Mouse (Mus musculus): ENCODE results near the gene AF366264.
"Not testable (repeated sequence)": the region's sequence is repeated elsewhere in the genome, so short reads cannot be mapped to it uniquely, and the experiment has no call there.

AF366264 gene

DNA sequence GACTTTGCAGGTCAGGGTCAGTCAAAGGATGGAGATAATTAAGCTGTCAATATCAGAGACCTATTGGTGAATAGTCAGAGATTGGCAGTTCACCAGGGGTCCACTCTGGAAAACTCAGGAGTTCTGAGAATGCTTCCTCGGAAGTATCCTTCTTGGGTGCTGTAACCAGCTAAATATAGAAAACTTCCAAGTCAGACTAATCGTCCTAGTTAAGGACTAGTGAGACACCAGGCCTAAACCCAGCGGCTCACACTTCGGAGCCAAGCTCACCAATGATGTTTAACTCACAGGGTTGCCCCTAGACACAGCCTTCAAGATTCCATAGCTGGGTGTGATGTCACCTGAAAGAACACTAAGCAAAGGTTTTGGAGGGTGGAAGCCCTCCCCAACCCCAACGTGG, at the start of gene AF366264:
Gene AF366264 (minus strand): TSS at position 101 of the 400 bp plus-strand sequence.
- POLR2A ChIA-PET, CTCF ChIA-PET: not testable (repeated sequence)

DNA sequence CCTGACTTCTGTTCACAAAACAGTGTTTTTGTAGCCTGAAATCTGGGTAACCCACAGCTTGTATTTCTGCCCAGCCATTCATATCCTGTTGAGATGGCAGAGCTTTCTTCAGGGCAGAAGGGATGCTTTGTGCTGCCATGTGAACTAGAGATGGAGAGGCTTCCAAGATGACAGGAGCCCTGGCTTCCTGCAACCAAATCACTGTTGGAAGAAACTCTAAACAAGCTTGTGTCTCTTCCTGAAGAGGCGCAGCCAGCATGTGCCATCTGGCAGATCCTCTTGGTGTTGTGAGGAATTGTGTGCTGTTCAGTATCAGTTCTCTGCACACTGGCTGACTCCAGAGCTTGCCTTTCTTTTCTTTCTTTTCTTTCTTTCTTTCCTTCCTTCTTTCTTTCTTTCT, 5.1 kb upstream of the AF366264 start:
- POLR2A ChIA-PET, CTCF ChIA-PET: not testable (repeated sequence)

DNA sequence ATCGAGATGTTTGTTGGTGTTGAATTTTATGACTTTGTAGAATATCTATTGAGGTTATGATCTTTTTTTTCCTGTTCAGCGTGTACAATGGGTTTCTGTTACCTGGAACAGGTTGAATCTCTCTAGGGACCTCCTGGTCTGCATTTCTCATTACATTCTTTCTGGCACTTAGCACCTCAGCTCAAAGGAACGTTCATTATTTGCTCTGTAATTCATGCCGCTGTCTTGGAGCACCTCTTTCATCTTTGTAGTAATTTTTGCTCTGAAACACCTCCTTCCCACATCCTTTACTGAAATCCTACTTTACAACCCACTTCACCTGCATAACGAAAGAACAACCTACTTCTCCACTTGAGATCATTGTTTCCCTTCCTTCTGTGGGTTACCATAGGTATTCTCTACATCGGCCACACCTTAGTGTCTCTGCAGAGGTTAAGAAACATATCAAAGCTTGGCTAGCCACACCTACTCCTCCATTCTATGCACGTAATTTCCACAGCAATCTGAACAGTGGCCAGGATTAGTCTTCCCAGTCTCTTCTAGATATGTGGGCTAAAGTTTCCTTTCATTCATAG, 9.5 kb downstream of the AF366264 start:
- ChIA-PET POLR2A (interaction anchor here in 1 of 4 experiments (0.6 kb wide), 1 partner anchor 445 kb away, joined by 3 read pairs; no protein-coding TSS in a partner anchor), CTCF (no interaction called here)

DNA sequence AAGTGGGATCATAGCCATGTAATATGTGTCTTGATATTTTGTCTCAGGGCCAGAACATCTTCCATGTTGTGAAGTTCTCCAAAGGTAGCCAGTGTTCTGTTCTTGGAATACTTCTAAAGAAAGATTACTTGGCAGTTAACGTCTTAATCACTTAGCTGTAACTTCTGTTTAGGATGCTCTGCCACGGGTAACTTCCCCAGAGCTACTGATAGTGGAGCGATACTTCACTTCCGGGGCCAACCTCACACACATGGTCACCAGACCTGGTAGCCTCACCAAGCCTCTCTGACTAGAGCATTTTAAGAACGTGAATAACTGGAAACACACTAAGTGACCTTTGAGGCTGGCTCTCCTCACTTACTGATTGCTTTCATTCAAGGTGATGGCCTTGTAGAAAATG, 38.6 kb downstream of the AF366264 start:
- ChIA-PET POLR2A (interaction anchor here in 2 of 4 experiments (1.0 to 2.4 kb wide), 2 partner anchors 14 to 15 kb away, joined by 4 to 7 read pairs; partner anchors contain the start of gene Upf3a (in 1 of the 2)), CTCF (no interaction called here)

DNA sequence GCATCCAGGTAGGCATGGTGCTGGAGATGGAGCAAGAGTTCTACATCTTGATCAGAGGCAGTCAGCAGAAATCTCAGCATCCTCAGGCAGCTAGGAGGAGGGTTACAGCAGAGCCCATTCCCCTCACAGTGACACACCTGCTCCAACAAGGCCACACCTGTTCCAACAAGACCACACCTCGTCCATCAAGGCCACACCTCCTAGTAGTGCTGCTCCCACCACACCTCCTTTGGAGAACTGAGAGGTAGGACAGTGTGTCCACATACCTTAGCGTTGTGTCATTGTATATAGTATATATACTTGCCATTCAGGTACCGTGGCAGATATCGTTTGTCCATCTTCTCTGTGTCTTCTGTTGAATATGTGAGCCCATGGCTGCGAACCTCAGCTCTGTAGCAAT, 40.5 kb downstream of the AF366264 start:
- CTCF ChIA-PET: interaction anchor here in 2 of 4 experiments (0.7 to 2.1 kb wide), 2 partner anchors 11 to 823 kb away, joined by 4 to 7 read pairs; partner anchors contain the start of gene Upf3a (in 1 of the 2)

DNA sequence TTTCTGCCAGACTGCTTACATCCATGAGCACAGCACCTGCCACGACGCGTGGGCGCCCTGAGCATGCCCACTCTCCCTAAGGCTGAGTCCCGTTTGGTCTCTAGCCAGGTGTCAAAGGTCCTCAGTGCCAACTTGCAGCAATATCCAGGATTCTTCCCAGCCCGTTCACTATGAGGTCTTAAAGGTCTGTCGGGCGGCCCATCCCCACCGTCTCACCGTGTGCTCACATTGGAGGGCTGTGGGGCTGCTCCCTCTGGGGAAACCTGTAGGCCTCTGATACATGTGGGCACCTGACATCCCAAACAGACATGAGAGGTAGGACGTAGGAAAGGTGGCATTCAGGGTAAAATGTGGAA, 44.5 kb downstream of the AF366264 start:
- ChIA-PET CTCF (interaction anchor here in 1 of 4 experiments (0.6 to 1.4 kb wide), 2 partner anchors 8 to 232 kb away, joined by 3 to 4 read pairs; no protein-coding TSS in a partner anchor), POLR2A (interaction anchor here in 2 of 4 experiments (0.7 to 1.2 kb wide), 2 partner anchors 9 to 243 kb away, joined by 3 read pairs; no protein-coding TSS in a partner anchor)

More for the DNA sequence above, 40.5 kb downstream of the AF366264 start:
- POLR2A ChIA-PET: interaction anchor here in 1 of 4 experiments (1.1 to 2.8 kb wide), 2 partner anchors 12 to 61 kb away, joined by 3 to 17 read pairs; partner anchors contain the start of gene Upf3a

DNA sequence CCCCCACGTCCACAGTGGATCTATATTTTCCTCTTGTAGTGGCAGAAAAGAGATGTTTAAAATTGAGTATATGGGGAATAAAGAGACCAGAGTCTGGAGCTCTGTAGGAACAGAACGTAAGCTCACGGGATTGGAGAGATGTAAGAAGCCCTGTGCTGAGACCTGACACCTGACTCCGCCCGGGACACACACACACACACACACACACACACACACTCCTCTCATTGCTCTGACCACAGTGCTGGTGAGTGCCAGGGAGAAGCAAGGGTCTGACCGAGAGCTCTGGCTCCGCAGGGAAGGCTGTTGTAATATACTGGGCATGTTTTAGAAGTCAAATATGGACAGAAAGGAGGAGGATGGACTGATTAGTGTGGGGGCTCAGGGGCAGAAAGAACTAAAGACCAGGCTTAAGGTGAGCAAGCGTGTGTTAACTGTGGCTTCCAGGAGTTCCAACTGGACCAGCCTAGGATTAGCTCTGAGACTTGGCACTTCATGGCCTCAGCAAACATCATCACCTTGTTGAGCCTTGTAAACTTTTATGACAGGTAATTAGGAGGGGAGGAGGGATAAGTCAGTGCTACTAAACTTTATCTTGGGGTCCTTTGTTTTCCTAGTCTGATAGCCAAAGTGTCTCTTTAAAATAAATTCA, 45.0 kb downstream of the AF366264 start:
- ChIA-PET POLR2A (interaction anchor here in 3 of 4 experiments (0.9 to 1.4 kb wide), 3 partner anchors 9 to 14 kb away, joined by 3 read pairs; no protein-coding TSS in a partner anchor), CTCF (interaction anchor here in 1 of 4 experiments (0.6 to 1.4 kb wide), 2 partner anchors 7 to 231 kb away, joined by 3 to 4 read pairs; no protein-coding TSS in a partner anchor)

DNA sequence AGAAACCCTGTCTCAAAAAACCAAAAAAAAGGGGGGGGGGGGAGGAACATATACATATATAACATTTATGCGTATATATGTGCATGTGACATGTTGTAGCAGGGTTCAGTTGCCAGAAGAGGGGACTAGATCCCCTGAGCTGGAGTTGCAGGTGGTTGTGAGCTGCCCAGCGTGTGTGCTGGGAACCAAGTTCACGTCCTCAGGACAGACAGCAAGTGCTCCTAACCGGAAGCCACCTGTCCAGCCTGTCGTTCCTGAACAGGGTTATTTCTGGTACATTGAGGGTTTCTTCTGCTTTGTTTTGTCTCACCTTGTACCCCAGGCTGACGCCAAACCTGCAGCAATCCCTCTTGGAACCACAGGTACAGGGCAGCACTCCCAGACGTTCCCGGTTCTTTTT, 48.6 kb downstream of the AF366264 start:
- POLR2A ChIA-PET: interaction anchor here in 1 of 4 experiments (0.6 to 1.7 kb wide), 2 partner anchors 28 to 219 kb away, joined by 5 to 12 read pairs; no protein-coding TSS in a partner anchor
- CTCF ChIA-PET: interaction anchor here in 2 of 4 experiments (0.6 to 1.6 kb wide), 4 partner anchors 21 to 809 kb away, joined by 3 to 6 read pairs (median 4); no protein-coding TSS in a partner anchor

DNA sequence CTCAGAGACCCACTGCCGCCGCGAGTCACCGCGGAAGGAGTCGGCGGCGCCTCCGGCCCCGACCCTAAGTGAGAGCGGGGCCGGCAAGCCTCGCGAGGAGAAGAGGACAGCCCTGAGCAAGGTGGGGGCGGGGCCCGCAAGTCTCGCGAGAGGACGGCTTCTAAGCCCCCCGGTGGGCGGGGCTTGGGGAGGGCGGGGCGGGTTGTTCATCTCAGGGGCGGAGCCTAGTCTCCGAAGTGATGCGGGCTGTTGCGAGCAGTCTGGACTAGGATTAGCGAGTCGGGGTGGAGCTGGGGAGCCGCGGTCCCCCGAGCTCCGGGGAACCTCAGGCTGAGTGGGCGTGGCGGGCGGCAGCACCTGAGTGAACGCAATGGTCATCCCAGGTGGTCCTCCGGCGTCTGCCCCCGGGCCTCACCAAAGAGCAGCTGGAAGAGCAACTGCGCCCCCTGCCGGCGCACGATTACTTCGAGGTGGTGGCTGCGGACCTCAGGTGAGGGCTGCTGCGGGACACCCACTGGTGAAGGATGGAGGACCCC, 52.4 kb downstream of the AF366264 start:
- ChIA-PET POLR2A (interaction anchor here (0.5 to 4.8 kb wide), 70 partner anchors 9 to 1319 kb away, joined by 3 to 72 read pairs (median 4); partner anchors contain the start of genes Cdc16 (in 3 of the 4), Champ1 (in 2 of the 4), Coprs (in 1 of the 4) and Dcun1d2 (in 1 of the 4)), CTCF (interaction anchor here (0.6 to 2.3 kb wide), 22 partner anchors 8 to 1231 kb away, joined by 3 to 14 read pairs (median 4); partner anchors contain the start of genes Cdc16 (in 1 of the 4) and Coprs (in 1 of the 4))

DNA sequence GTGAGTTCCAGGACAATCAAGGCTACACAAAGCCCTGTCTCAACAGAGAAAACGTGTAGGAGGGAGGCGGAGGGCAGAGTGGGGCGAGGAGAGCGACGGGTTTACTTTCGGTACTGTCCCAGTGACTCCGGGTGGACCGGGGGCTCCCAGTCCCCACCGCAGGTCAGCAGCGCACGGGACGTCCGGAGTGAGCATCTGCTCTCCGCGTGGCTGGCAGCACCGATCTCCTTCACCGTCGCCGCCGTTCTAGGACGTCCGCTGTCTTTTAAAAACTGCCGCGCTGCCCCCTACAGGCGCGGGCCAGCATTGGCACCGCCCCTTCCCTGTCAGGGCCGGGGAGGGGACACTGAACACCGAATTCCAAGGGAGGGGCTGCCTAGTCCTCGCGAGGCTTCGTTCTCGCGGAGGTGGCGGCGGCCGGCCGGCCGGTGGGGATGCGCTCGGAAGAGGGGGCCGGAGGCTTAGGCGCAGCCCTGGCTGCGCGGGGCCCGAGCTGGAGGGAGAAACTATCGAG, 52.9 kb downstream of the AF366264 start, which contains the start of gene Upf3a:
Gene Upf3a (plus strand): TSS at position 366 of the 514 bp plus-strand sequence.
- CTCF ChIA-PET: interaction anchor here (0.5 to 2.3 kb wide), 27 partner anchors 9 to 1232 kb away, joined by 3 to 14 read pairs (median 4); partner anchors contain the start of genes Cdc16 (in 2 of the 4) and Coprs (in 1 of the 4)
- POLR2A ChIA-PET: interaction anchor here (0.6 to 4.8 kb wide), 85 partner anchors 9 to 1320 kb away, joined by 3 to 72 read pairs (median 4); partner anchors contain the start of genes Cdc16 (in 3 of the 4), Champ1 (in 1 of the 4), Coprs (in 1 of the 4) and Cul4a (in 1 of the 4)

Data from embryonic stem cell, embryonic (primary cell).